Mouse (Mus musculus): ENCODE results near the gene Shc2.

DNA sequence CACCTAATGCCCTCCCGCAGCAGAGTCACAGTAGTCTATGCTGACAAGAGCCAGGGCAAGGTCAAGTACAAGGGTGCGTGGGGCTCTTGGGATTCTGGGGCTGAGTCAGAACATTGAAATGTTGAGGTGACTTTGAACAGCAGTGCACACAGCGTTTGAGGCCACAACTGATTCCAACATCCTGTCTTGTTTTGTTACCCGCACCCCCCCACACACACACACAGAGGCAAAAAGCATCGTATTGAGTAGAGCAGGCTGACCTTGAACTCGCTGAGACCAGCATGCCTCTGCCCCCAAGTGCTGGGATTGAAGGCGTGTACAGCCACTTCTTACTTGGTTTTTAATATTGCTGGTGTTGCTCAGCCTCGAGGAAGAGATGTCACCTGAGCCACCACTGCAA lies 63.4 kb downstream of the Shc2 start:
- TF ChIP-seq CTCF (IDR thresholded peaks at IDR 0.05; ENCODE audit: borderline replicate concordance, insufficient read depth, low read length) (no peak), POLR2A (IDR thresholded peaks at IDR 0.05; ENCODE audit: low read depth, low read length) (no peak)

Measured in embryonic fibroblast, embryonic 13.5 days (primary cell).